Mouse (Mus musculus): ENCODE measurements at regions not wholly inside any gene's neighbourhood (a gene's known extent, or its start where the extent isn't known, plus 50 kb on each side); places are given as distances from the start of the nearest gene placed in this dataset.

- no peak overlapping the region for H3K27ac ChIP-seq (ENCODE audit: control insufficient read depth, insufficient read depth, low read depth, low read length, poor library complexity)
- 83% methylated on average over 4 of the region's 4 CpGs for WGBS
- H3K4me1 ChIP-seq (ENCODE audit: control insufficient read depth, insufficient read depth, low read length) = no peaks in the 10 kb centered on the region
- H3K4me3 ChIP-seq (replicated peaks; ENCODE audit: control insufficient read depth, low read depth, low read length) = no peak overlapping the region
- TF ChIP-seq CTCF (IDR thresholded peaks at IDR 0.05; ENCODE audit: control insufficient read depth, insufficient read depth, low read length) (no peak), POLR2A (IDR thresholded peaks at IDR 0.05; ENCODE audit: borderline replicate concordance, control insufficient read depth, low read depth, low read length) (no peak)
Observed at GRCm38 (mm10) chr14:80293378-80293777, 309.5 kb downstream of the Olfm4 start.

DNA sequence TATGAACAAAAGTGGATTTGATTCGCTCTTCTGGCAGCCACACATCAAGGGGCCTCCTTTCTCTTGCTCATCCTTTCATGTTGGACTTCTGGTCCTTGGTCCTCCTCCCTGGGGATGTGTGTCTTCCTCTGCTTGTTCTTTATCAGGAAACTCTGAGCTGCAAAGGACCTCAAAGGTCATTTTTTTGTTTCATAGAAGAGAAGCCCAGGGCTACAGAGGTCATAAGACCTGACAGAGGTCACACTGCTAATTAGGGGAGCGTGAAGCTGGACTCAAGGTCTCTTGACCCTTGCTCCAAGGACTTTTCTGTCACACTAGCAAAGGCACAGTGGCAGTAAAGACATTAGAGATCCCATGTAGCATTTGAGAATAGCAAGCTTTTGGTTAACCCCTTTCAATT lies 345.8 kb downstream of the Olfm4 start:
- no peak overlapping the region for H3K27ac ChIP-seq (ENCODE audit: control insufficient read depth, insufficient read depth, low read depth, low read length, poor library complexity)
- no peak for TF ChIP-seq POLR2A (IDR thresholded peaks at IDR 0.05; ENCODE audit: borderline replicate concordance, control insufficient read depth, low read depth, low read length)
- no peak for TF ChIP-seq CTCF (IDR thresholded peaks at IDR 0.05; ENCODE audit: control insufficient read depth, insufficient read depth, low read length)
- no peaks in the 10 kb centered on the region for H3K4me1 ChIP-seq (ENCODE audit: control insufficient read depth, insufficient read depth, low read length)
- H3K4me3 ChIP-seq (replicated peaks; ENCODE audit: control insufficient read depth, low read depth, low read length) = no peak overlapping the region
- WGBS = 52% methylated on average over 2 of the region's 2 CpGs

- no peak for TF ChIP-seq POLR2A (IDR thresholded peaks at IDR 0.05; ENCODE audit: borderline replicate concordance, control insufficient read depth, low read depth, low read length)
- no peak for TF ChIP-seq CTCF (IDR thresholded peaks at IDR 0.05; ENCODE audit: control insufficient read depth, insufficient read depth, low read length)
Observed at GRCm38 (mm10) chr14:80362024-80362622, 378.2 kb downstream of the Olfm4 start.

GRCm38 (mm10) chr14:80369448-80370153 lies 385.7 kb downstream of the Olfm4 start:
- WGBS = 78% methylated on average over 11 of the region's 11 CpGs
- no peak overlapping the region for H3K27ac ChIP-seq (ENCODE audit: control insufficient read depth, insufficient read depth, low read depth, low read length, poor library complexity)
- H3K4me3 ChIP-seq (replicated peaks; ENCODE audit: control insufficient read depth, low read depth, low read length) = no peak overlapping the region
- TF ChIP-seq POLR2A (IDR thresholded peaks at IDR 0.05; ENCODE audit: borderline replicate concordance, control insufficient read depth, low read depth, low read length) (no peak), CTCF (IDR thresholded peaks at IDR 0.05; ENCODE audit: control insufficient read depth, insufficient read depth, low read length) (no peak)
- H3K4me1 ChIP-seq (ENCODE audit: control insufficient read depth, insufficient read depth, low read length) = no peaks in the 10 kb centered on the region

More at GRCm38 (mm10) chr14:80362024-80362622, 378.2 kb downstream of the Olfm4 start:
- Histone ChIP-seq H3K4me3 (replicated peaks; ENCODE audit: control insufficient read depth, low read depth, low read length) (no peak overlapping the region), H3K4me1 (ENCODE audit: control insufficient read depth, insufficient read depth, low read length) (no peaks in the 10 kb centered on the region), H3K27ac (ENCODE audit: control insufficient read depth, insufficient read depth, low read depth, low read length, poor library complexity) (no peak overlapping the region)

DNA sequence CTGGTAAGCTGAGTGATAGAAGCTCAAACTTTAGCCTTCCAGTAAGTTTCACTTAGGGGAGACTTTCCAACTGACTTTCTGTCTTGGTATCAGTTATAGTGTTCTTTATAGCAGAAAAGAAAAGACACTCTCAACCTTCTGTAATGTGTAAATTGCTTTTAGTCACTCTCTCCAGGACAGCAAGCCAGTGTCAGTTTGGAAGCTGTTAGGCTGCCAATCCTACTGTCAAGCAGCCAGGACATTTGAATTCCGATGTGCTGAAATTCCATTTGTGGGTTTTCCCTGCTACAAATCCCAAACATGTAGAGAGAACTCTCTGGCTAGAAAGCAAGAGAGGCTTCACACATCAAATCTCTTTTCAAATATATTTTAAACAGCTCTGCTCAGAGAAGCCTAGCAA lies 390.4 kb downstream of the Olfm4 start:
- Histone ChIP-seq H3K4me3 (replicated peaks; ENCODE audit: control insufficient read depth, low read depth, low read length) (no peak overlapping the region), H3K4me1 (ENCODE audit: control insufficient read depth, insufficient read depth, low read length) (no peaks in the 10 kb centered on the region), H3K27ac (ENCODE audit: control insufficient read depth, insufficient read depth, low read depth, low read length, poor library complexity) (no peak overlapping the region)
- WGBS = 68% methylated on average over 1 of the region's 1 CpGs
- TF ChIP-seq CTCF (IDR thresholded peaks at IDR 0.05; ENCODE audit: control insufficient read depth, insufficient read depth, low read length) = no peak
- no peak for TF ChIP-seq POLR2A (IDR thresholded peaks at IDR 0.05; ENCODE audit: borderline replicate concordance, control insufficient read depth, low read depth, low read length)

GRCm38 (mm10) chr14:80377064-80377463 lies 393.2 kb downstream of the Olfm4 start:
- TF ChIP-seq POLR2A (IDR thresholded peaks at IDR 0.05; ENCODE audit: borderline replicate concordance, control insufficient read depth, low read depth, low read length) (no peak), CTCF (IDR thresholded peaks at IDR 0.05; ENCODE audit: control insufficient read depth, insufficient read depth, low read length) (no peak)
- Histone ChIP-seq H3K4me3 (replicated peaks; ENCODE audit: control insufficient read depth, low read depth, low read length) (no peak overlapping the region), H3K27ac (ENCODE audit: control insufficient read depth, insufficient read depth, low read depth, low read length, poor library complexity) (no peak overlapping the region), H3K4me1 (ENCODE audit: control insufficient read depth, insufficient read depth, low read length) (no peaks in the 10 kb centered on the region)
- WGBS = 60% methylated on average over 1 of the region's 1 CpGs

DNA sequence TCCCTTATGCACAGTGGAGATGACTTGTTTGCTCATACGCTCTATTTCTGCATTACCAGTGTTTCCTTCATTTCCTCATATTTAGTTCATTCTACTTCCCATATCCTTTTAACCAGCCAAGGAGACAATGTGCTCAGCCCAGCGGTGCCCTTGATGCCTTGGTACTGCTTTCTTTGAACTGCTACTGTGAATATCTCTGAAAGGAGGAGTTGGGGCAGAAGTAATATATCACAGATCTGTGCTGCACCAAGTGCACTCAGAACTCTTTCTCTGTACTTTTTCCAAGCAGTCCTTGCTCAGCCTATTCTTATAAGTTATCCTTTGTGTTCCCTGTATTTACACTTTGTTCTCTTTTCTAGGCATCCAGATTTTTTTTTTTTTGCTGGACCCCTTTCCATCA lies 407.5 kb downstream of the Olfm4 start:
- WGBS = 63% methylated on average over 2 of the region's 2 CpGs
- Histone ChIP-seq H3K4me3 (replicated peaks; ENCODE audit: control insufficient read depth, low read depth, low read length) (no peak overlapping the region), H3K27ac (ENCODE audit: control insufficient read depth, insufficient read depth, low read depth, low read length, poor library complexity) (no peak overlapping the region), H3K4me1 (ENCODE audit: control insufficient read depth, insufficient read depth, low read length) (no peaks in the 10 kb centered on the region)
- TF ChIP-seq POLR2A (IDR thresholded peaks at IDR 0.05; ENCODE audit: borderline replicate concordance, control insufficient read depth, low read depth, low read length) = no peak
- no peak for TF ChIP-seq CTCF (IDR thresholded peaks at IDR 0.05; ENCODE audit: control insufficient read depth, insufficient read depth, low read length)

DNA sequence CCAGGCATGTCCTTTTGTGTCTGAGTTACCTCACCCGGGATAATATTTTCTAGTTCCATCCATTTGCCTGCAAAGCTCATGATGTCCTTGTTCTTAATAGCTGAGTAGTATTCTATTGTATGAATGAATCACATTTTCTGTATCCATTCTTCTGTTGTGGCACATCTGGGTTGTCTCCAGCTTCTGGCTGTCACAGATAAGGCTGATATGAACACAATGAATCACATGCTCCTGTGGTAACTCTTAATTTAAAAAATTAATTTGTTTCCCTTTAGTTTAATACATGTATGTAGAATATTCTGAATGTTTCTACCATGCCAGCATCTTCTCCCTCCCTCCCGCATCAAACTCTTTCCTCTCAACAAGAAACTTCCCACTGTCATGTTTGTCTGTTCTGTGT lies 424.4 kb downstream of the Olfm4 start:
- H3K27ac ChIP-seq (ENCODE audit: control insufficient read depth, insufficient read depth, low read depth, low read length, poor library complexity) = no peak overlapping the region
- H3K4me1 ChIP-seq (ENCODE audit: control insufficient read depth, insufficient read depth, low read length) = no peaks in the 10 kb centered on the region
- no peak overlapping the region for H3K4me3 ChIP-seq (replicated peaks; ENCODE audit: control insufficient read depth, low read depth, low read length)
- TF ChIP-seq CTCF (IDR thresholded peaks at IDR 0.05; ENCODE audit: control insufficient read depth, insufficient read depth, low read length) (no peak), POLR2A (IDR thresholded peaks at IDR 0.05; ENCODE audit: borderline replicate concordance, control insufficient read depth, low read depth, low read length) (no peak)
- WGBS = 72% methylated on average over 2 of the region's 2 CpGs

Measured in bone marrow, adult 2 months (tissue).